Mouse (Mus musculus) ovary, postnatal 10 days (tissue): ENCODE results near the gene Slc9a3r1.
A peak's percentile ranks its signal among the peaks of the same experiment; 100 is the strongest.

ENCODE experiments used
- DNase-seq: peaks from one replicate; pipeline ENCODE4 v3.0.0; 2022; ENCODE audit warnings: low spot score

Gene Slc9a3r1

GRCm38 (mm10) chr11:115162205-115162601 lies 938 bp upstream of the Slc9a3r1 start:
- DNase-seq = no peak

GRCm38 (mm10) chr11:115163568-115164150 lies 518 bp downstream of the Slc9a3r1 start:
- no peak for DNase-seq

DNA sequence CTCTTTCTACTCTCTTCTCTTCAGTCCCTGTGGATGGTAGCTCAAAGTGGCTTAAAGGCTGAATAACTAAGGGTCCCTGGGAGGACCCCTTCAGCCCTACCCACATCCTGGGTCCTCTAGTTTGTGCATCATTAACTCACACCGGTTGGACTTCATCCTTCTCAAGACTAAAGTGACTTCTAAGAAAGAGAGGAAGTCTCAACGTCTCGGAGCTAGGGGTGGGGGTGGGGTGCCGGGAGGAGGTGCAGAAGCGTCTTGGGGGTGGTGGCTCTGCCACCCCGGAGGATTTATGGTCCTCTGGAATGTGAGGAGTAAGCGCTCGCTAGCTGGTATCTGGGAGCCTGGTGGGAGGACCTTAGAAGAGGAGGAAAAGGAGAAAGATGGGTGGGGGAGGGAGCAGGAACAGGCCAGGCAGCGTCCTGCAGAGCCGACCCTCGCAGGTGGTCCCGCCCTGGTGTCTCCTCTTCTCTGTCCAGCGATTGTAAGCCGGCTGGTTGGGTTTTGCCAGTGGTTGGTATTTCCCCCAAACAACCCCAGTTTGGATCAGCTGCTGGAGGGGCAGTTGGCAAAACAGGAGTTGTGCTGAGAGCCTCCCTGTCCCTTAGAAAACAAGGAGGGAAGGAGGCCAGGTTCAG lies 1.3 kb downstream of the Slc9a3r1 start:
- no peak for DNase-seq

- no peak for DNase-seq
These were observed 1.8 kb downstream of the Slc9a3r1 start for GRCm38 (mm10) chr11:115164976-115165374.

GRCm38 (mm10) chr11:115166776-115167175 lies 3.6 kb downstream of the Slc9a3r1 start:
- no peak for DNase-seq

- DNase-seq = no peak
These were observed 4.6 kb downstream of the Slc9a3r1 start for GRCm38 (mm10) chr11:115167631-115168249.

- DNase-seq = no peak
These were observed 6.3 kb downstream of the Slc9a3r1 start for GRCm38 (mm10) chr11:115169430-115169829.

- no peak for DNase-seq
These were observed 8.0 kb downstream of the Slc9a3r1 start for GRCm38 (mm10) chr11:115171125-115171524.

DNA sequence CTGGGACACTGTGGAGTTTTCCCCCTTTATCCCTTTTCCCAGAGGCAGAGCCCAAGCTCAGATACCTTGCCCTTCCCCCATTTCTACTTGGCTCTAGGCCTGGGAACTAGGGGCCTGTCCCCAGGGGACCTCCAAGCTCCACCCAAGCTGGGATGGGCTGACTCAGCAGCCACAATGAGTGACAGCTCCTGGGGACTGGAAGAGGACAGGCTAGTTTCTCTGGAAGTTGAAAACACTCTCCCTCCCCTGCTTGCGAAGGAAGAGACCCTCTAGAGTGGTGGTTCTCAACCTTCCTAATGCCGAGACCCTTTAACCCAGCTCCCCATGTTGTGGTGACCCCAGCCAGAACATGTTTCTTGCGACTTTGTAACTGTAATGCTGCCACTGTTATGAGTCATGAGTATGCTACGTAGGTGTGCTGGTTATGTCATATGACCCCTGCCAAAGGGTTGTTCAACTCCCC lies 9.7 kb downstream of the Slc9a3r1 start:
- DNase-seq = no peak

DNA sequence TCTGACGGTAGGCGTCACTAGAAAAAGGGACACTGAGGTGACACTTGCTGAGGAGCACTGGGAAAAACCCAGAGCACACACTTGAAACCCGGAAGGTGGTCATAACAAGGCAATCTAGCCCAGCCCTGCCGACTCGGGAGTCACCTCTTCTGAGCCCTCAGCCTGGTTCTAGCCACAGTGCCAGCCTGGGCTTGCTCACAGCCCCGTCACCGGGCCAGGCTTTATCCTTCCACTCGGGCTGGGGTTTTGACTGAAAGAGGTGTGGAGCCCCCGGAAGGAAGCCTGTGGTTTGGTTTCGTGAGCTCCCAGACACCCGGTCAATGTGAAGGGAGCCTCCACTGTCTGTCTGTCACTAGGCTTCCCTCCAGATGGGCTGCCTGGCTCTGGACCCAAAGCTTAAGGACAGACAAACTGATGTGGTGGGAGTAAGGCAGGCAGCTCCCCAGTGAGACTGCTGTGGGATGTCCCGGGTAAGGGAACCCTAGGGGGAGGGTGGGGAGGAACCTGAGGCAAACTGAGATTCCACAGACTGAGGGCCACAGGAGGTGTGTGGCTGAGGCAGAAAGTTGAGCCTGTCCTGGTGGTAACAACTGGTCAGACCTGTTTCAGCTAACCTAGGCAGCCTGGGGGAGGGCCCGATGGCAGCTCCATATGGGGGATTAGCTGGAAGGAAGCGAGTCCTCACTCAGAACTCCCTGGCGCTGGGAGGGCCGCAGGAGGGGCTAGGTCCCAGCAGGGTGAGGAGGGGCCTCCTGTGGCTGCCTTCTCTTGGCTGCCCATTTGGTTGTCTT lies 10.6 kb downstream of the Slc9a3r1 start:
- DNase-seq = no peak

- DNase-seq = no peak
These were observed 13.5 kb downstream of the Slc9a3r1 start for GRCm38 (mm10) chr11:115176399-115177190.

DNA sequence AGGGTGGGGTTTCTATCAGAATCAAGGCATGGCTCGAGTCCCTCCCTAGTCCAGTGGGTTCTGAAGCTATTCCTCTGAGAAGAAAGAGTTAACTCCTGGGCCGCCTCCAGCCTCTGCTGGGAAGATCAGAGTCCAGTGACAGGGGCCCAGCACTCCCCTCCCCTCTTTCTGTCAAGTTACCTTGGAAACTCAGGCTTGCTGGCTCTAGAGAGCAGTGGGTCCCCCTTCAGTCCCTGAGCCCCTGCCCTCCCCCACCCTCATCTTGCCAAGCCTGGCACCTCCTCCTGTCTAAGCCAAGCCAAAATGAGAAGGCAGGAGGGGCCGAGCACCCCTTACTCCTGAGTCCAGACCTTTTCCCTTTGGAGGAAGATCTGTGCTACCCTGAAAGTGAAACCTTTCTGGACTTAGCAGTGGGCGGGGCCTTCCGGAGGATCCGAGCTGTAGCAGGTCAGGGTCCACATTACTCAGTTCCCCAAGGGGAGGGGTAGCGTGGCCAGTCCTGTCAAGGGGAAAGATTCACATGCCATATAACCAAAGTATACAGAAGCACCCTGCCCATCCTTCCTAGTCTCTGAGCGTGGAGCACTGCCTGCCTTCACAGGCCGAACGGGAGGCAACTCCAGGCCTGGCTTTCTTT lies 14.5 kb downstream of the Slc9a3r1 start:
- DNase-seq = no peak

DNA sequence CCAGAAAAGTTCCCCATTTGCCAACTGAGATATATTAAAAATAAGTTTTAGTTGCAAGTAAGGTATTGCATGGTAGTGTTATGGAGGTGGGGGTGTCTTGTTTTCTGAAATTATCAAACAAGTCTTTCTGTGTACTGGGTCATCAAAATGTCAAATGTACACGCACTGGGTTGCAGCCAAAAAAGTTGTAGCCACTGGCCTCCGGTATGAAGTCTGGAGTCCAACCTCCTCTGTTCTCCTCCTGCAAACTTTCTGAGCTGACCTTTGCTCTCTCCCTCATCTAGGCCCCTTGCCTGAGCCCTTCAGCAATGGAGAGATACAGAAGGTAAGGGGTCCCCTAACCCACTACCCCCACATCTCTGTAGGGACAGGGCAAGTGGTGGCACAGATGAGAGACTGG lies 15.6 kb downstream of the Slc9a3r1 start:
- DNase-seq = no peak

- no peak for DNase-seq
These were observed 16.1 kb downstream of the Slc9a3r1 start for GRCm38 (mm10) chr11:115179191-115179590.

DNA sequence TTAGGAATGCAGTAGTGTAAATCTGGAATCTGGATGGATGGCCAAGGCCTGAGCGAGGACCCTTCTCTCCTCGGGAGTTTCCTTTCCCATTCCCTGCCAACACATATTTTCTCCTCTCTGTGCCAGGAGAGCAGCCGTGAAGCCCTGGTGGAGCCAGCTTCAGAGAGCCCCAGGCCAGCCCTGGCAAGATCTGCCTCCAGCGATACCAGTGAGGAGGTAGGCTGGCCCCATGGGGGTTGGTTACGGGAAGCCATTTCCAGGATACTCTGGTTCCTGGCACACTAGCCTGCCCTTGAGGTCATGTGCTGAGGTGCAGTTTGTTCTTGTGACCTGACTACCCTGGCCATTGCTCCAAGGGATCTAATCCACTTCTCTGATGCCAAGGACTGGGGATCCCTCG lies 16.7 kb downstream of the Slc9a3r1 start:
- no peak for DNase-seq

DNA sequence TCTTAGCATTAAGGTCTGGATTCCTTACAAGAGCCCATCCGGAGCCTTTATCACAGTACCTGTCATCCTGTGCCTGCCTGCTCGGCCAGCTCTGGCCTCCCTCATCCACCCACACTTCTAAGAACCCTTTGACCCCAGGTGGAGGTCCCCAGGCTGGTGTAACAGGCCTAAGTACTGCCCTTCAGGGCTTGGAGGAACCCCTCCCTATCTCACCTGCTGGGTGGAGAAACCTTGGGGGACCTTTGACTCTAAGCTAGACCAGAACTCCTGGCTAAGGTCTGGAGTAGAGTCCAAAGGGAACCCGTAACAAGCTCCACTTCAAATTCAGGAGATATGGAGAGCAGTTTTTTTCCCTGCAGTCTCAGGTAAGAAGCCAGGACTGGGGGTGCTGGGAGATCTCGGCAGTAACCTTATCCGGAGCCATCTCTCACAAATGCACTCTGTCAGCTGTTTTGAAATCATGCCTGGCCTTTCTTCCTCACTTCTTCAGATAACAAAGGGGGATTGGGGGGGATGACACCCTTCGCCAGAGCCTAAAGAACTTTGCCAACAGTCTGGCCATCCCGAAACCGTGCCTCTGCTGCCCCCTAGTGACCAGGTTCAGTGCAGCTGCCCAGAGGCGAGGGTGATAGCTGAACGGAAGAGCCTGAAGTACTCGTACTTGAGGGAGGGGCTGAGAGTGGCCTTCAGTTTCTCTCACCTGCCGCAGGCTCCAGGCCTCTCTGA lies 18.9 kb downstream of the Slc9a3r1 start:
- peak; percentile 74 for DNase-seq

DNA sequence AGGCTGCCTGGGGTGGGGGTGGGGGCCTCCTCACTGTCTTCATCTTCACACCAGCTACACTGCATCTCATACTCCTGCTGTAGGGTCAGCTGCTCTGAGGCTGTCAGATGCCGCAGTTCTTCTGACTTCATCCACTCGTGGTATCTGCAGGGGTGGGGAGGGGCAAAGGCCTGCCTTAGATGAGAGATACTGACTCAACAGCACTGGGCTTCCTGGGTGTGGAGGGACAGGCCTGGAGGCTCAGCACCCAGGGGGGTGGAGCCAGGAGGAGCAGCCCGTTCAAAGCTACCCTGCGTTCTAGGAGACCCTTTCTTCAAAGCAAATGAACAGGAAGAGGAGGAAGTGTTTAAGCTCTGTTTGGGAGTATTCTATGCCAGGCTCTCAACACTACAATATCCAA lies 21.8 kb downstream of the Slc9a3r1 start:
- no peak for DNase-seq

GRCm38 (mm10) chr11:115187224-115187639 lies 24.1 kb downstream of the Slc9a3r1 start, which contains the start of gene Tmem104:
TSS of gene Tmem104 (plus strand) at chr11:115187487.
- DNase-seq = peak; percentile 98

GRCm38 (mm10) chr11:115187693-115188092 lies 24.6 kb downstream of the Slc9a3r1 start, which contains the start of gene Nat9:
TSS of gene Nat9 (minus strand) at chr11:115187859.
- no peak for DNase-seq

- DNase-seq = no peak
These were observed 25.5 kb downstream of the Slc9a3r1 start for GRCm38 (mm10) chr11:115188539-115189231.
